Mouse (Mus musculus): ENCODE data around the gene Wfdc5. TPM values are rescaled to one million over a fixed set of nuclear protein-coding genes. Genes with fewer than 3 reads are reported as not detected.
"Not testable (repeated sequence)": the region's sequence is repeated elsewhere in the genome, so short reads cannot be mapped to it uniquely, and the experiment has no call there.

Gene Wfdc5
- polyA plus RNA-seq (2015; fragmentation: Nextera tagmentation; extraction: Ambion mirVana): not detected in 2 replicates

DNA sequence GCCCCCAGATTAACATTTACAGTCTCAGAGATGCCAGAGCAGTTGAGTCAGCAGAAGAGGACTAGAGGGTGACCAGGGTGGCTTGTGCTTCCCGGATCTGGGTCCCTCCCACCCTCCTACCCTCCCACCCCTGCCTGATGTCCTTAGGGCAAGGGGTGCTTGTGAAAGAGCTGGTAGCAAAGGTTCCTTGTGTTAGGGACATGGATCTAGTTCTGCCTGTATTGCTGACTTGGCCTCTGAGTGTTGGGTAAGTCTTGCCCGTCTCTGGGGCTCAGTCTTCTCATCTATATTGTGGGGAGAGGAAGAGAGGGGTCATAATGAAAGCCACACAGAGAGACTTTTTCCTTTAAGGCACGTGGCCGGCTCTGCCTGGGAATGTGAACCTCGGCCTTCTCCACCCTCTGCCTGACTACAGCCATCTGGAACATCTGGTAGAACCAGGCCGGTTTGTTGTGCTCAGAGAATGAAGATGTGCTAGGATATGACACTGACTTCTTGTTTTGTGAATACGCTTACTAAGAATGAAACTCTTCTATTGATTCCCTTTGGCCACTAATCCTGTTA is at the start of gene Wfdc5:
Gene Wfdc5, minus strand, starts transcription at position 51 of the 564 bp plus-strand sequence.
- H3K36me3 ChIP-seq: no peaks in the 10 kb centered on the region
- no peak for DNase-seq
- peaks cover 12% of the 10 kb centered on the region; the same call in 1 of the 2 replicates for H3K27me3 ChIP-seq
- H3K4me1 ChIP-seq (replicated peaks): no peaks in the 10 kb centered on the region
- H3K27ac ChIP-seq: no peak within 1 kb of the TSS
- no peaks in the 10 kb centered on the region for H3K9me3 ChIP-seq (replicated peaks)
- H3K4me3 ChIP-seq (replicated peaks): no peak within 1 kb of the TSS
- H3K9ac ChIP-seq: no peak within 1 kb of the TSS
- H3K4me2 ChIP-seq: no peak within 1 kb of the TSS
- 55% methylated on average over 7 of the region's 7 CpGs for WGBS (ENCODE audit: insufficient replicate concordance)
- ATAC-seq (ENCODE audit: low read depth): no peak

DNA sequence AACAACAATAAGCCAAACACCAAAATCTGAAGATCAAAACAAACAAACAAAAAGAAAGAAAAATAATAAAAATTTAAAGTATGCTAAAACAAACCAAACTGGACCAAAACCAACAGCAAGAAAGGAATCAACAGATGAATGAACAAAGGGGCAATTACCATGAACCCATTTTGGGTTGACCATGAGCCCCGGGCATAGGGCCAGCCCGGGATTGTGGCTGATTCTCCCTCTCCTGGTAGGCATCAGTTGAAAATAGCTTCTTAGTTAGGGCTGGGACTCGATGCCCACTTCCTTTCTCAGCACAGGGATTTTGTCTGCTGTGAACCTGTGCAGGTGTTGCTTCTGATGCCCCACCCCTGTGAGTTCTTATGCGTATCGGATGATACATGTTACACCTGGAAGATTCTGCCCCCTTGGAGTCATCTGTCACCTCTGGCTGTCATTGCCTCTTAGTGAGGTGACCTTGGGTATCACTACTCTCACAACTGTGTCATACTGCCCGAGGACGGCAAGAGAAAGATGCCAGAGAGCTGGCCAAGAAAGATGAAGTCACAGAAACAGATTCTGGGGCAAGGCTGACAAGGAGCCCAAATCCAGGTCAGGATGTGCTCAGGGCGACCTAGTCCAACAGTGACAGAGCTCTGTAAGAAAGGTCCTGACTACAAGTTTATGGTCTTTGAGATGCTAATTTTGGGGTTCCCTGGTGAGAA is 46.0 kb upstream of the Wfdc5 start:
- Histone ChIP-seq H3K9ac (no peak overlapping the region), H3K4me3 (replicated peaks) (no peak overlapping the region), H3K36me3 (no peaks in the 10 kb centered on the region), H3K9me3 (replicated peaks) (no peaks in the 10 kb centered on the region), H3K27ac (no peak overlapping the region), H3K27me3 (no peaks in the 10 kb centered on the region), H3K4me2 (no peak overlapping the region), H3K4me1 (replicated peaks) (no peaks in the 10 kb centered on the region)
- WGBS (ENCODE audit: insufficient replicate concordance): 67% methylated on average over 8 of the region's 8 CpGs
- DNase-seq (no peak), ATAC-seq (ENCODE audit: low read depth) (no peak)

DNA sequence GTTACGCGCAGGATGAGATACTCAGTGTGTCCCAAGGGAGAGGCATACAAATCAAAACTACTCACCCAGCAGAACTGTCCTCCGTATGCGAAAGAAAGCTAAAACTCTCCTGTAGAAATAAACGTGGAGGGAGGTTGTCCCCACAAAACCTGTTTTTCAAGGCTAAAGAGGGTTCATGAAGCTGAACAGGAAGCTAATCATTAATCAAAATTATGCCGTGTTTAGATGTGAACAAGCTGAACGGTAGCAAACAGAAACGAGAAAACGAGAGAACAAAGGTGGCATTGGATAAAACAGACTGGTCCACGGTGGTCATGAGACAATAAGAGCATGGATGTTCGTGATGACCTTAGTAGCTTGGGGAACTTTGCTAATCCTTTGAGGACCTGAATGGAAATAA is 39.0 kb upstream of the Wfdc5 start, which contains the start of gene Wfdc15b:
Gene Wfdc15b, minus strand, starts transcription at position 139 of the 400 bp plus-strand sequence.
- Histone ChIP-seq H3K27me3 (no peaks in the 10 kb centered on the region), H3K4me3 (replicated peaks) (no peak within 1 kb of the TSS), H3K9ac (no peak within 1 kb of the TSS), H3K27ac (no peak within 1 kb of the TSS), H3K9me3 (replicated peaks) (no peaks in the 10 kb centered on the region), H3K4me2 (no peak within 1 kb of the TSS), H3K4me1 (replicated peaks) (no peaks in the 10 kb centered on the region), H3K36me3 (no peaks in the 10 kb centered on the region)
- DNase-seq (no peak), ATAC-seq (ENCODE audit: low read depth) (no peak)
- 64% methylated on average over 11 of the region's 11 CpGs for WGBS (ENCODE audit: insufficient replicate concordance)

DNA sequence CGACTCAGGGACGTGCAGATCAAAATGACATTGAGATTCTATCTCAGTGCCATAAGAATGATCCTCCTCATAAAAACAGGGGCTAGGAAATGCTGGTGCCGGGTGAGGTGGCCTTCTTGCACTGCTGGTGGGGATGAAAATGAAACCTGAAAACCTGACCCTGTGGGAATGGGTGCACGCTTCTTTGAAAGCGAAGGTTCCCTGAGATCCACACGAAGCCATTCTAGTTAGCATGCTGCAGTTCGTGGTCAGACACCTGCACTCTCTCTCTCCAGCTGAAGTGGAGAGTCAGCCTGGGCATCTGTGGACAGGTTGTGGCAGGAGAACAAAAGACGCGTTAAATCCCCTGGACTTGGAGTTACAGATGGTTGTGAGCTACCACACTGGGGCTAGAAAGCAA is 36.8 kb upstream of the Wfdc5 start:
- 67% methylated on average over 9 of the region's 9 CpGs for WGBS (ENCODE audit: insufficient replicate concordance)
- Histone ChIP-seq H3K27ac (no peak overlapping the region), H3K36me3 (no peaks in the 10 kb centered on the region), H3K4me1 (replicated peaks) (no peaks in the 10 kb centered on the region), H3K9ac (no peak overlapping the region), H3K27me3 (no peaks in the 10 kb centered on the region), H3K4me2 (no peak overlapping the region), H3K9me3 (replicated peaks) (no peaks in the 10 kb centered on the region), H3K4me3 (replicated peaks) (no peak overlapping the region)
- ATAC-seq (ENCODE audit: low read depth): no peak
- DNase-seq: no peak

DNA sequence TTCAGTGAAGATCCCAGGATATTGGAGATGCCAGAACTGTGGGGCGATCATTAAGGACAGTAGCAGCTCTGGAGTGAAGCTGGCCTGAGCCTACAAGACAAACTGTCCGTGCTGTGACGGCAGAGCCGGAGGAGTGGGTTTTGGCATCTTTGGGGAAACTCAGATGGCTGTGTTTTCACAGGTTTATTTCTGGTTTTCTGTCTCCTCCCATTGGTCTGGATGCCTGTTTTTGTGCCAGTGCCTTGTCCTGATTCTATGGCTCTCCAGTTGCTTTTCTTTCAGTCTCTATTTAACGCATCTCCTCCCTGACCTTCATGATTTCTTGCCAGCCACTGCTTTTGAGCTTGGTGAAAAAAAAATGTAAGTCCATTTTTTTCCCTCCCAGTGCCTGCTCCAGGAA is 30.2 kb upstream of the Wfdc5 start:
- WGBS (ENCODE audit: insufficient replicate concordance): 79% methylated on average over 5 of the region's 5 CpGs
- H3K4me3 ChIP-seq (replicated peaks): no peak overlapping the region

DNA sequence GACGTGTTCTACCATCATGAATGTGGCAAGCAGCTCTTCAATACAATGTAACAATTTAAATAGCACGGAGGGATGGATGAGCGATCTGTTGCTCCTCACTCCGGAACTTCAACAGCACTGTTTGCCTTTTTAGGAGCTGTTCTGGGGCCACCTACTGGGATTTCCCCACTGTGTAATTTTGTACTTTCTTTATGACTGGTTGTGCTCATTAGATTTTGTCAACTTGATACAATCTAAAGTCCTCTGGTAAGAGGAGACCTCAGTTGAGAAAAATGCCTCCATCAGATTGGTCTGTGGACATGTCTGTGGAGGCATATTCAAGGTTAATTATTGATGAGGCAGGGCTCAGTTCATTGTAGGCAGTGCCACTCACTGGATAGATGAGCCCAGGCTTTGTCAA is 28.4 kb upstream of the Wfdc5 start:
- DNase-seq (no peak), ATAC-seq (ENCODE audit: low read depth) (no peak)
- no peak overlapping the region for H3K4me2 ChIP-seq
- H3K4me3 ChIP-seq (replicated peaks): no peak overlapping the region
- no peaks in the 10 kb centered on the region for H3K4me1 ChIP-seq (replicated peaks)
- no peak overlapping the region for H3K27ac ChIP-seq
- no peaks in the 10 kb centered on the region for H3K36me3 ChIP-seq
- no peaks in the 10 kb centered on the region for H3K27me3 ChIP-seq
- 69% methylated on average over 4 of the region's 4 CpGs for WGBS (ENCODE audit: insufficient replicate concordance)
- H3K9ac ChIP-seq: no peak overlapping the region
- no peaks in the 10 kb centered on the region for H3K9me3 ChIP-seq (replicated peaks)

More for the DNA sequence above, 30.2 kb upstream of the Wfdc5 start:
- Histone ChIP-seq H3K4me1 (replicated peaks) (no peaks in the 10 kb centered on the region), H3K4me2 (no peak overlapping the region), H3K36me3 (no peaks in the 10 kb centered on the region), H3K9ac (no peak overlapping the region), H3K27ac (no peak overlapping the region), H3K27me3 (no peaks in the 10 kb centered on the region), H3K9me3 (replicated peaks) (no peaks in the 10 kb centered on the region)
- ATAC-seq (ENCODE audit: low read depth) (no peak), DNase-seq (no peak)

DNA sequence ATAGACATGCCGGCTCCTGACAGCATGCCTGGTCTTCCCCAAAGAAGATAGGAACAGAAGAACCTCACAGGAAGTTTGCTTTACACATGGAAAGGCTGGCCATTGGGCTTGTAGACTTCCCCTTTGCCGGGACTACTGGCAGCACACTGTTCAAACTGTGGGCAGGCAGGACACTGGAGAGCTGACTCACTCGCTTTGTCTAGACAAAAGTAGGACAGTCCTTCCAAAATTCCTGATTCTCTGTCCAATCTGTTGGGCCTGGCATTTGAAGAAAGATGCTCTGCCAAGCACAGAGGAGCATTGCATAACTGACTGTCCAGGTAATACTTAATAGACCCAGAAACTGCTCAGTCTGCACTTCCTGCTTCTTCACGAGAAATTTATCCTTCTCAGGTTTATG is 24.1 kb upstream of the Wfdc5 start:
- 38% methylated on average over 4 of the region's 4 CpGs for WGBS (ENCODE audit: insufficient replicate concordance)
- H3K4me2 ChIP-seq: no peak overlapping the region
- H3K4me3 ChIP-seq (replicated peaks): no peak overlapping the region
- DNase-seq (no peak), ATAC-seq (ENCODE audit: low read depth) (no peak)
- no peaks in the 10 kb centered on the region for H3K4me1 ChIP-seq (replicated peaks)
- H3K9me3 ChIP-seq (replicated peaks): no peaks in the 10 kb centered on the region
- no peaks in the 10 kb centered on the region for H3K27me3 ChIP-seq
- H3K36me3 ChIP-seq: no peaks in the 10 kb centered on the region
- no peak overlapping the region for H3K27ac ChIP-seq
- H3K9ac ChIP-seq: no peak overlapping the region

DNA sequence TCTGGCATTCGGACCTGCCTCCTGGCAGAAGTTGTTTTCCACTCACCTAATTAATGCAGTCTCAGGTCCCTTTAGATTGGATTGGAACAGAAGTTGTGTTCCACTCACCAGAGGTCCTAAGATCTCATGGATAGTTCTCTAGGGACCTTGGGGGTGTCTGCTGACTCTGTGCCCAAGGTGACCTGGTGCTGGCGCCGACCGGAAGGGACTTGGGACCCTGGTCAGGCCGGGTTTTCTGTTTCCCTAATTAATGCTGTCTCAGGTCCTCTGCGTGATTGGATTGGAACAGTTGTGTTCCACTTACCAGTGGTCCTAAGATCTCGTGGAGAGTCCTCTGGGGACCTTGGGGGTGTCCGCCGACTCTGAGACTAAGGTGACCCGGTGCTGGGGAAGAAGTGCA is 23.5 kb upstream of the Wfdc5 start:
- H3K27ac ChIP-seq; H3K36me3 ChIP-seq; H3K4me2 ChIP-seq; H3K9me3 ChIP-seq (replicated peaks); H3K4me1 ChIP-seq (replicated peaks); H3K4me3 ChIP-seq (replicated peaks); ATAC-seq (ENCODE audit: low read depth); DNase-seq; H3K27me3 ChIP-seq; H3K9ac ChIP-seq: not testable (repeated sequence)
- WGBS (ENCODE audit: insufficient replicate concordance): 72% methylated on average over 10 of the region's 10 CpGs

DNA sequence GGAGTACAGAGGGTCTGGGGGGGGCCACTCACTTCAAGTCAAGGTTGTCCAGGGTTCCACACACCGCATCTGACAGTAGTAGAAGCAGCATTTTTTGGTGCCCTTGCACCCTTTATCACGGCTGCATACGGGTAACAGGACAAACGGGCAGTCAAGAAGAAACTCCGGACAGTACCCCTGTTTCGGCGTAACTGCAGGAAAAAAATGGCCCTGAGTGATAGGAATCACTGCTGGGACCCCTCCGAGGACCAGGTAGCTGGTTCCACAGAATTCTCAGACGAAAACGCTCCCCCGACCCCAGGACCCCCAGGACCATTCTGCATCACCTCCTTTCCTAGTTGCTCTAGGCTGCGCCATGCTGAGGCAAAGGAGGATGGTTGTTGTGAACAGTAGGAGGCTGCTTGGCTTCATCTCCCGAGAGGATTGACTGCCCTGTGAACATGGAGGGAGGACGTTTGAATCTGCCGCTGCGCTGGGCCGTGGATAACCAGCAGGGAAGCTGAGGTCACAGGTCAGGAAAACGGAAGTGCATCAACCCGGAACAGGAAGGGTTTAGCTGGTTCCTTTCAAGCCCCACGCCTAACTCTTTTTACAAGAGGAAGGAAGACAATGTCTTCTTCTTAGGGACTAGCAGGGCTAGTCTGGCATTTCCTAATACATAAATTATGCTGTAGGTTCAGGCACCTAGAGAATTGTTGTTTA is 17.2 kb upstream of the Wfdc5 start, which contains the start of gene Wfdc15a:
Gene Wfdc15a, minus strand, starts transcription at position 505 of the 702 bp plus-strand sequence.
- no peak within 1 kb of the TSS for H3K27ac ChIP-seq
- no peaks in the 10 kb centered on the region for H3K27me3 ChIP-seq
- no peaks in the 10 kb centered on the region for H3K36me3 ChIP-seq
- ATAC-seq (ENCODE audit: low read depth): no peak
- no peaks in the 10 kb centered on the region for H3K4me1 ChIP-seq (replicated peaks)
- H3K9ac ChIP-seq: no peak within 1 kb of the TSS
- no peaks in the 10 kb centered on the region for H3K9me3 ChIP-seq (replicated peaks)
- WGBS (ENCODE audit: insufficient replicate concordance): 59% methylated on average over 20 of the region's 20 CpGs
- no peak for DNase-seq
- no peak within 1 kb of the TSS for H3K4me3 ChIP-seq (replicated peaks)
- H3K4me2 ChIP-seq: no peak within 1 kb of the TSS

DNA sequence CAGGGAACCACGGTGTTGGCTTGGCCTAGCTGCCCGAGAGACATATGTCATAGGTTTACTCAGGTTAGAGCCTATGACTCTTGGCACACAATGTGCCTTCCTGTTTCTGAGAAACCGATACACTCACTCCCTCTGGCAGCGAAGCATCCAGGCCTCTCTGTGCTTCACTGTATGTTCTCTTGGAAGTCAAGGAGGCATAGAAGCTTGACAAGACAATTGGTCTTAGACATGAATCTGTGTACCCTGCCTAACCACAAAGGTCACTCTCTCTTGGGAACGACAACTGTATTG is 14.1 kb upstream of the Wfdc5 start:
- ATAC-seq (ENCODE audit: low read depth) (no peak), DNase-seq (no peak)
- H3K9ac ChIP-seq: no peak overlapping the region
- H3K4me2 ChIP-seq: no peak overlapping the region
- no peak overlapping the region for H3K4me3 ChIP-seq (replicated peaks)
- H3K9me3 ChIP-seq (replicated peaks): no peaks in the 10 kb centered on the region
- H3K36me3 ChIP-seq: no peaks in the 10 kb centered on the region
- H3K27me3 ChIP-seq: no peaks in the 10 kb centered on the region
- 66% methylated on average over 5 of the region's 5 CpGs for WGBS (ENCODE audit: insufficient replicate concordance)
- H3K4me1 ChIP-seq (replicated peaks): no peaks in the 10 kb centered on the region
- H3K27ac ChIP-seq: no peak overlapping the region

DNA sequence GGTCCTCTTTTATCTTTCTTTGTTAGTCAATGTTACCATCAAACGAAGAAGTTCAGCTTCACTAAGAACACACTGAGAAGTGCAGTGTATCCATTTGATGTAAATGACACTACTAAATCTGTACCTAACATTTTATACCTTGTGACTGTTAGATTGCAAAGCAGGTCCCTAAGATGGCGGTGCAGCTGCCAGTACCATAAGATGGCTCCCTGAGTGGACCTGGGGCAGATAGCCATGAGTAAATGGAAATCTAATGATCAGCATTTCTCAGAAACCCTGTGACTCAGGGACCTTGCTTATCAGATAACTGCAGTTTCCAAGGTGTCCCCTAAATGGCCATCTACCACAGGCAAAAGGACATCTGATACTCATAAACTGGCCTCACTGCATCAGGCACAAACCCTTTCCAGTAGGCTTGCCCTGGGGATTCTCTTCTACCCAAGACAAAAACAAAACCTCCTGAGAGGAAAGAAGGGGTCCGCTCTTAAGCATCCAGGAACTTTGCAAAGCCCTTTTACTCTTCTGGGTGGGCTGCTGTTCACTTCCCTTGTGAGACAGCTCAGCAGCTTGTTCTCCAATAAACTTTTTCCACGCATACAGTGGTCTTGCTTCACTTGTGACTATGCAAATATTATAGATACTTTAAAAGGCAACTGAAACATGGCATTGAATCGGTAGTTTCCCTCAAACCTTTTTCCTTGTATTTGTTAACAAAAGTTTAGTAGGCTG is 13.6 kb upstream of the Wfdc5 start:
- no peaks in the 10 kb centered on the region for H3K27me3 ChIP-seq
- no peak overlapping the region for H3K4me3 ChIP-seq (replicated peaks)
- H3K36me3 ChIP-seq: no peaks in the 10 kb centered on the region
- DNase-seq (no peak), ATAC-seq (ENCODE audit: low read depth) (no peak)
- H3K9ac ChIP-seq: no peak overlapping the region
- H3K4me2 ChIP-seq: no peak overlapping the region
- no peaks in the 10 kb centered on the region for H3K9me3 ChIP-seq (replicated peaks)
- no peak overlapping the region for H3K27ac ChIP-seq
- WGBS (ENCODE audit: insufficient replicate concordance): 66% methylated on average over 5 of the region's 5 CpGs
- H3K4me1 ChIP-seq (replicated peaks): no peaks in the 10 kb centered on the region
